Mouse (Mus musculus): Measurements from ENCODE around the gene Lgr4.

Lgr4 gene

GRCm38 (mm10) chr2:109984930-109985329 is 67.5 kb downstream of the Lgr4 start:
- peak; percentile 47 for DNase-seq

DNA sequence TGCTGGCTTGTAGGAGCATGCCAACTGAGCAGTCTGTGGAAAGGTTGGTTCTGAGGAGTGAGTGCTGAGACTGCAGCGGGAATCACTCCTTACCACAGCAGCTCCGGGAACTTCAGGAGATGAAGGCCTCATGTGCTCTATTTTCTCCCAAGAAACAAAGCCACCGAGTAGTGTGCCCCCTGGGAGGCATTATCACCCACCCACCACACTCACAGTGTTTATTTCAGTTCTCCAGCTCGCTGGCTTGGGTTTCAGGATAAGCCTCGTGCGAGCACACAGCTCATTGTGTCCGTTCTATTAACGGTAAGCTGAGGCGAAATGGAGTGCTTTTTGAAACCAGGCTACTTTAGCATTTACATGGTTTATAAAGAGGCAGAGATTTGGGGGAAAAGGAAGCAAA is 68.1 kb downstream of the Lgr4 start:
- no peak for DNase-seq

GRCm38 (mm10) chr2:109986036-109986785 is 68.8 kb downstream of the Lgr4 start:
- DNase-seq = no peak

DNA sequence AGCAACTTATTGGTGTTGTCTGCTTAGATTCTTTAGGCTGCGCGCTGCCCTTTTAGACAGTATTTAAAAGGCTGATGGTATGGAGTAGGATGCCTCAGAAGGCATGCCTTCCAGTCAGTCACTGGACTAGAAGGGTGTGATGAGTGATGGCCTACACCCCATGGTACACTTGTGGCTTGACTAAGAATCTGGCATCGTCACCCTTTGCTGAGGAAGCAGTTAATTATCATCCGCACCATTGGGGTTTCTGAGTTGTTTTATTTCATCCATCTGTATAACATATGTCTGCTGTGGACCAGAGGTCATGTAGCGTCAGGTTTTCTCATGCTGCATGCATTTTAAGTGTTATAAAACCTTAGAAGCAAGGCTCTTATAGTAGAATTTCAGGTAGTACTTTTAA is 70.5 kb downstream of the Lgr4 start:
- no peak for DNase-seq

- no peak for DNase-seq
Observed at GRCm38 (mm10) chr2:109989196-109989595, 71.7 kb downstream of the Lgr4 start.

GRCm38 (mm10) chr2:109989679-109990473 is 72.4 kb downstream of the Lgr4 start:
- no peak for DNase-seq

- no peak for DNase-seq
Observed at GRCm38 (mm10) chr2:109991754-109992153, 74.3 kb downstream of the Lgr4 start.

DNA sequence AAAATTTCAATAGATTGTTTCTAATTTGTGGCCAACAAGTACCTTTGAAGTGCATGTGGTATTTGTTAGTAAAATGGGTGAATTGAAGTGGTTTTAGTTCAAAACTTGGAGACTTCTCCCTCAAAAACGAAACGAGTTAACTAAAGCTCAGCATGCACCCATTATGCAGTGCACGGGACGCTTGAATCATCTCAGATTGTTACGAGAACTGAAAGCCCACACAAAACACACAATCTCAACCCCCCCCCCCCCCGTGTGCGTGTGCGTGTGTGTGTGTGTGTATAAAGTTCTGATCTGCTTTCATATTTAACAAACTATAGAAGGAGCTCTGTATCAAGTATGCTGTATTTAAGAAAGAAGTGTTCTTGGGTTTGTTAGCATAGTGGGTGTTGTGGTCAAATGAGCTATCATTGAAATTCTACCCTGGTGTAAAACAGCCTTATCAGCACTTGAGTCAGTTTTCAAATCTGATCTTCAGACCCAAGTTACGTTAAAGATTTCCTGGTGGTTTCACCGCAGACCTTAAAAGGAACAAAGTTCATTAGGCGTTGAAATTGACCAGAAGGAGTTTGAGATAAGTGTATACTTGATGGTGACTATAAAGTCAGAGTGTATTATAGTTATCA is 75.1 kb downstream of the Lgr4 start:
- no peak for DNase-seq

- no peak for DNase-seq
Observed at GRCm38 (mm10) chr2:109993404-109993803, 76.0 kb downstream of the Lgr4 start.

DNA sequence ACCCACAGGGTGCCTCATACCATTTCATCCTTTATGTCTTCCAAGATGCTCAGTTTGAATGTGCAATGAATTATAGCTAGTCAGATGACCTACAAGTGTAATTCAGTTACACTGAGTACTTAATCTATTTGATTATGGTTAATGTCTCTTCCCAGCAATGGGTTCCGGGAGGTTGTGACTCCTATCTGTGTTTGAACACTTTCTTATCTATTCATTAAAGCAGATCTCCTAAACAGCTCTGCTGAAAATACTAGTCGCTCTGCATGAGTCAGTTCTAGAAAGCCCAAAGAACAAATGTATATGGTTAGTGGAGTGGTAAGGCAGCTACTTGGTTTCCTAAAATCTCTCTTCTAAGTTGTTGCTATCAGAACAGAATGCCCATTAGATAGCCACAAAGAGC is 77.6 kb downstream of the Lgr4 start:
- DNase-seq = no peak

DNA sequence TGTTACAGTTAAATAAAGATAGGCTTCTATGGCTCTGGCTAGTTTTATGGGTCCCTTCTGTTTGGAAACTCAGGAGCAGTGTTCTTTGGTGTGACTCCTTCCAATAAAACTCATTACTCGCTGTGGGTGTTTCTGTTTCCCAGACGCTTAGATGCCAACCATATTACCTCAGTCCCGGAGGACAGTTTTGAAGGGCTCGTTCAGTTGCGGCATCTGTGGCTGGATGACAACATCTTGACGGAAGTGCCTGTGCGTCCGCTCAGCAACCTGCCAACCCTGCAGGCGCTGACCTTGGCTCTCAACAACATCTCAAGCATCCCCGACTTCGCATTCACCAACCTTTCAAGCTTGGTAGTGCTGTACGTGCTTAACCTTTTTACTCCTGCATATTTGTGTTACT is 79.0 kb downstream of the Lgr4 start:
- DNase-seq = no peak

DNA sequence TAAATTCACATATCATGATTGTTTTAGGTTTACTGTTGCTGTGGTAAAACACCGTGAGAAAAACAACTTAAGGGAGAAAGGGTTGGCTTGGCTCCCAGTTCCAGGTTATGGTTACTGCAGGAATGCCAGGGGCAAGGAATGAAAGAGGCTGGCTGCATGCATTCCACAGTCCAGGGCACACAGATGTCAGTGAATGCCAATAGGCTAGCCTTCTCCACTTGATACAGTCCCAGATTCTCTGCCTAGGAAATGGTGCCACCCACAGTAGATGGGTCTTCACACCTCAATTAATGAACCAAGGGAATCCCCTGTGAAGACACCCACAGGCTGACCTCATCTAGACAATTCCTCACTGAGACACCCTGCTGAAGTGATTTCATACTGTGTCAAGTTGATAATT is 87.2 kb downstream of the Lgr4 start:
- DNase-seq = peak; percentile 67

- no peak for DNase-seq
Observed at GRCm38 (mm10) chr2:110005164-110005563, 87.7 kb downstream of the Lgr4 start.

DNA sequence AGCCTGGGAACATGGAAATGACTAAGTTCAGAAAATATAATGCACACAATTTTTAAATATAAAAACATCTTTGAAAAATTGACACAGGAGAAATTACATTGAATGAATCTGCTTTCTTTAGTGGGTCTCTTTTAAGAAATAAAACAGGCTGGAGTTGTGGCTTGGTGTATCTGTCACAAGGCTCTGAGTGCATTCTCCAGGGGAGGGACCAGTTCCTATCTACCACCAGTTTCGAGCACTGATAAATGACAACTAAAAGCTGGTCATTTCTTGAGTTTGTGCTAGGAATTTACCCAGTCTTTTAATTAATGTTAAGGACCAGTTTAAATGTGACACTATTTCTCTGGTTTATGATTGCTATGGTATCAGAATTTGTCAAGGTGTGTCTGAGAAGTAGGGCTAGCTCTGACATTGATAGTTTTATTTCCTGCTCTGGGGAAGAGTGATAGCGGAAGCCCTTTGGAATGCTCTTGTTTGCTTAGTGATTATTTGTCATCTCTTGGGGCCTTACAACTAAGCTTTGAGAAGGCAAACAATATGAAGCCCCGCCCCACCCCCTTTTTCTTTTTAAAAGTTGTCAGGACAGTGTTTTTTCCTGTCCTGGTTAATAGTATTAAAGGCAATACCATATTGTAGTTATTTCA is 88.3 kb downstream of the Lgr4 start:
- no peak for DNase-seq

GRCm38 (mm10) chr2:110007423-110008267 is 90.2 kb downstream of the Lgr4 start:
- no peak for DNase-seq

DNA sequence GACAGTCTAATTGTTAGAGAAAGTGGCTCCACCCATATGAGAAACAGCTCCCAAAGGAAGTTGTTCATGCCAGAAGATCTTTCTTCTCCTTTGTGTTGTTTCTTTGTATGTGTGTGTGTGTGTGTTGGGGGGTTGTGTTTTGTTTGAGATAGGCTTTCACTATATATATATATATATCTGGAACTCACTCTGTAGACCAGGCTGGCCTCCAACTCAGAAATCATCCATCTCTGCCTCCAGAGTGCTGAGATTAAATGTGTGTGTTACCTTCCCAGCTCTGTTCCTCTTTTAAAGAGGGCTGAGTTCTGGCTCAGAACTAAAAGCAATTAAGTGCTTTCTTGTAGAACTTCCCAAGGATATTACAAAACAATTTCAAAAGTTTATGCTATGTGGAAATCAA is 92.0 kb downstream of the Lgr4 start:
- DNase-seq = no peak

- DNase-seq = no peak
Observed at GRCm38 (mm10) chr2:110012184-110012725, 94.8 kb downstream of the Lgr4 start.

GRCm38 (mm10) chr2:110017087-110017486 is 99.6 kb downstream of the Lgr4 start:
- no peak for DNase-seq

- peak; percentile 90 for DNase-seq
Observed at GRCm38 (mm10) chr2:110017616-110018505, 100.4 kb downstream of the Lgr4 start, which contains the start of gene Ccdc34. Ccdc34 (plus strand) TSS chr2:110017817.

- no peak for DNase-seq
Observed at GRCm38 (mm10) chr2:110019656-110020055, 102.2 kb downstream of the Lgr4 start.

DNA sequence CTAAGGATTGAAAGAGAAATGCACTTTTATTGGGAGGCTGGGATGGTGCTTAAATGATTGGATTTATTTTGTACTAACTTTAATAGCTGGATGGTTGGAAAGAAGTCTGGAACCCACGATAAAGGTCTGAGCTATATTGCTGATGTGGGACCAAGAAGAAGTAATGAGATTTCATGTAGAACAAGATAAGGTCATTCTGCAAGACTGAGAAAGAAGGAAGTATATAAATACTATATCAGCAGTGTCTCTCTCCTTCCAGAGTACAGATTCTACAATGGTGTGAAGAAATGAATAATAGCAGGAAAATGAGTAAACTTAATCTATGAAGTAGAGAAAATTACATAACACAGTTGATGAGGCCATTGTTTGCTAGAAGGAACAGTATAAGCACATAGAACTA is 103.0 kb downstream of the Lgr4 start:
- DNase-seq = no peak
